Mouse (Mus musculus) left cerebral cortex, postnatal 10 days (tissue): ENCODE measurements at regions not wholly inside any gene's neighbourhood (a gene's known extent, or its start where the extent isn't known, plus 50 kb on each side); places are given as distances from the start of the nearest gene placed in this dataset.

ENCODE experiments used
- DNase-seq, 2 experiments: peaks; one replicate each; pipeline ENCODE4 v3.0.0; 2021 to 2022; ENCODE audit warnings: low spot score in 2 of 2, mixed read lengths in 1 of 2; ENCODE audit errors: extremely low spot score in 1 of 2
- intact Hi-C: fragments of 180-260 bp; cut with DNase I; formaldehyde crosslinking; loops from one replicate; pipeline ENCODE4 v1.15.1; 2025

DNA sequence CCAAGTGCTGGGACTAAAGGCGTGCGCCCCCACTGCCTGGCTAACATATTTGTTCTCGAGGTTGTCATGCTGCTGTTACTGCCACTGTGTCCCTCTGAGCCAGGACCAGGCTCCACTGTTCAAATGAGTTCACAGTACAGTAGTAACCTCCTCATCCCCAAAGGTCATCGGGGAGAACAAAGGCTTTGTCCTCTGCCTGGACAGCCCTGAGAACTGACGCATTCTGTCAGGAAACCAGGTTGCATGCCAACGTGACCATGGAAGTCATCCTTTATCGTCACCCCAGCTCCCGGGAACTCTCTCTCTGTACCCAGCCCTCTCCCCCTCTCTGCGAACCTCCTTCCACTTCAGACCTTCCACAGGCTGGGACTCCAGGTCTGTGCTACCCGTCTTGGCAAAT lies 77.6 kb upstream of the Tbx3 start:
- DNase-seq = no peak
- intact Hi-C loops = no loop called here

DNA sequence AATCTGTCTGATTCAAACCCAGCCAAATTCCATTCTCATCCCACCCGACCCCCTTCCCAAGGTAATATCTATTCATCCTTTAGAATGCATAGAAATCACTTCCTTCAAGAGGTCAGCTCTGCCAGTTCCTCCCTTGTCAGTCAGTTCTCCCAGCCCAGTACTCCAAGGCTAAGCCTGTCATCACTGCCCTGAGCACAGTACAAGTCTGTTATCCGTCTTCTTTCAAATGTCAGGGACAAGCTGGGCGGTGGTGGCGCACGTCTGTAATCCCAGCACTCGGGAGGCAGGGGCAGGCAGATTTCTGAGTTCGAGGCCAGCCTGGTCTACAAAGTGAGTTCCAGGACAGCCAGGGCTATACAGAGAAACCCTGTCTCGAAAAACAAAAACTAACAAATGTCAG lies 75.9 kb upstream of the Tbx3 start:
- DNase-seq = no peak
- intact Hi-C loops = no loop called here

DNA sequence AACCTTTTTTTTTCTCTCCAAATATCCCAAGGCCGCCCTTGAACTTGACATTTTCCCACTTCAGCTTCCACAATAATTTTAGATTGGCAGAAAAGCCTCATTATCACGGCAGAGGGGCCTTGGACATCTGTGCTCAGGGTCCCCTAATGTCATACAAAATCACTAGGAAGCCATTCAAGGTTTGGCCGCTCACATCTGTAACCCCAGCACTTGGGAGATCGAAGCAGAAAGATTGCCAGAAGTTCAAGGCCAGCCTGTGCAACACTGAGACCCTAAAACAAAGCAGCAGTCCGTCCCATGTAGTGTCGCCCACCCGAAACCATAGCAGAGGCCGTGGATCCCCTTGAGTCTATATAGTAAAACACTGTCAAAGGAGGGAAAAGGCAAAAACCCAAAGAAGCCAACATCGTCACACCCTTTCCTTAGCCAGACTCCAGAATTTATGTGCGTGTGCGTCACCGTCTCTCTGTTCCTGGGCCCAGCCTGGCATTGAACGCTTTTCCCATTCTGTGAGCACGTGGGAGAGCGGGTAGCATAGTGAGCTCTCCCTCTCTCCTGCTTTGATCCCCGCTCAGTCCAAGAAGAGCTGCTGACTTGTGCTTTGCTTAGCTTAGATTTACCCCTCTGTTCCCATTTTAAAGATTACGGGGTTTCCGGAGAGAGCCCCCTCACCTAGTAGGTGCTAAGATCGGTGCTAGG lies 74.0 kb upstream of the Tbx3 start:
- intact Hi-C loops = no loop called here
- no peak for DNase-seq

DNA sequence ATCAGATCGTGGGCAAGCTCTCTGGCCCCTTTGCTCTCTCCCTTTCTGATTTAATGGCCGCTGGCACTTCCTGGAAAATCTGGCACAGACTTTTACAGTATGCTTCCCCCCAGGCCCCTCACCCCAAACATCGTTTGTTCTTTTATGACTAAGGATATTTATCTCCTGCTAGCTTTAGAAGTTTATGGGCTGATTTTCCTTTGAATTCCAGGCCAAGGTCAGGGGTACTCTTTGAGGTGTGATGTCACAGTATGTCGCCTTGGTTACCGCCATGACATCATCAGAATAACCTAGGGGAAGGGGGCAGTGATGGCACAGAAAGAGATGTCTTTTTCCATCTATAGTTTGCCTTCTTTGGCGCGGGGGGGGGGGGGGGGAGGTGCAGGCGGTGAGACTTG lies 73.5 kb upstream of the Tbx3 start:
- intact Hi-C loops = no loop called here
- no peak for DNase-seq

DNA sequence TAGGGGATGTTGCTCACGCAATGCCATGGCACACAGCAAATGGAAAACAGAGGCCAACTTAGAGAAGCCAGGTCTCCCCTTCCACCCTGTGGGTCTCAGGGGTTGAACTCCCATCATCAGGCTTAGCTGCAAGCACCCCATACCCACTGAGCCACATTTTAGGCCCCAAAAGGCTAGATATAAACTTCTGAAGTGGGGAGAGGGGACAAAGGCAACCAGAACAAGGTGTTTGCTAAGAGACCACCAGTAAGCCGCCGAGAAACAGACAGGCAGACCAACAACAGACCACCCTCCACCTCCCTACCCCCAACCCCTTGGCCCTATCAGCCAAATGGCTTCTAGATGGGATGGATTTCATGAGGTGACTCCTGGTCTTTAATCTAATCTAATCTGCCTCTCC lies 72.9 kb upstream of the Tbx3 start:
- intact Hi-C loops = no loop called here
- no peak for DNase-seq

DNA sequence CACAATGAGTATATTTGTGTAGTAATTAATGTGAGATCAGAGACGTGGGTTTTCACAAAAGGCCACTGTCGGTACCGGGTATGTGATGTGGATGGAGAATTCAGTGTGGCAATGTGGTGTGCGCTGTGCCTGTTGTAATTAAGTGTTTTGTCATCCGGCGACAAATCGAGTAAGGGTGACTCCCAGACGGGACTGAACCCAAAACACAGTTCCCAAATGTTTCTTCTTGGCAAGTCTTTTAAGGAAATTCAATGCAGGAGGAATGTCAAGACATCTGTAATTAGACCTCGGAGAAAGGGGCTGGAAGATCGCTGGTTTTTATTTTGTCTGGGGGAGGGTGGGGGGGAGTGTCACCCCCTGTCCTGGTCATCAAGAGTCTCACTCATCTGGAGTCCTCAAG lies 72.3 kb upstream of the Tbx3 start:
- DNase-seq = no peak
- intact Hi-C loops = no loop called here

DNA sequence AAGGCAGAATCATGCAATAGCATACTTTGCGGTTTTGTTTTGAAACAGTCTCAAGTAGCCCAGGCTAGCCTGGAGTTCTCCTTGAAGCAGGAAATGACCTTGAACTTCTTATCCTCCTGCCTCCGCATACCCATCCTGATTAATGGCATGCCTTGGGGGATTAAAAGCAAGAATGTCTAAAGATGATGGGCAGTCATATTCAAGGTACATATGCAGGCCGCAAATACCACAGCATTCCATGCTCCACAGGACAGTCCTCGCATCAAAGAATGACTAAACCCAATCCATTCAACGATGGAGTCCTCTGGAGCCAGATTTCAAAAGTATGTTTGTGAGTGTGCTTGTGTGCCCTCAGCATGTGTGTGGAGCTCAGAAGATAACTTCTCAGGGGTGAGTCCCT lies 69.1 kb upstream of the Tbx3 start:
- intact Hi-C loops = no loop called here
- DNase-seq = no peak

DNA sequence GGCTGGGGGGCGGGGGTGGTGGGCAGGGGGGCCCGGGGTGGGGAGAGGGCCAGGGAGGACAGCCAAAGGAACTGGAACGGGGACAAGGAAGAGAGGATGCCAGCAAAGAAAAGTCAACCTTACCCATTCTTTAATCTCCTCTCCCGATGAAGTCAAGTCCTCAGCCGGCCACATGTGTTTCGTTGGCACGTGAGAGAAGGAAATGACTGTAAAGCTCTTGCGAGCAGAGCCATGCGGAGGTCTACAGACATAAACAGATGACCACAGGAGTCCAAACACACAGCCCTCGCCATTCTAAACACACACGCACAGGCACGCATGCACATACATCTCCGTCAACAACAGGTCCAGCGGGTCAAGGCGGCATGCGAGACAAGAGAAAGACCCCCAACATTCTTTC lies 68.5 kb upstream of the Tbx3 start:
- DNase-seq = no peak
- intact Hi-C loops = no loop called here

DNA sequence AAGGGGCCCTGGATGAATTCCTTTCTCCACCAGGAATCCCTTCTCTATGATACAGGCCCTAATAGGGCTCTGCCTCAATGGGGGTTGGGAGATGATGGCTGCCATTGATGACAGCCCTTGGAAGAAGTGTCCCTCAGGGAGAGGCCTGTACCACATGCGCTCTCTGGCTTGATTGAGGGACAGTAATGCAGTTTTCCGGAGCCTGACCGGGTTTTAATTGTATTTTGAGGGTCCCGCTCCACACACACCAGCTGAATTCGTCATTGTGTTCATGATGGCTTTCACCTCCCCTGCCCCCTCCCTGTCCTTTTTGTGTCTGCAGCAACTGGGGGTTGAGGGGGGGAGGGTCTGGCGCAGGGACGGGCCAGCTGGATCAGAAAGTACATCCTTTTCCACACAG lies 65.0 kb upstream of the Tbx3 start:
- no peak for DNase-seq
- intact Hi-C loops = no loop called here

DNA sequence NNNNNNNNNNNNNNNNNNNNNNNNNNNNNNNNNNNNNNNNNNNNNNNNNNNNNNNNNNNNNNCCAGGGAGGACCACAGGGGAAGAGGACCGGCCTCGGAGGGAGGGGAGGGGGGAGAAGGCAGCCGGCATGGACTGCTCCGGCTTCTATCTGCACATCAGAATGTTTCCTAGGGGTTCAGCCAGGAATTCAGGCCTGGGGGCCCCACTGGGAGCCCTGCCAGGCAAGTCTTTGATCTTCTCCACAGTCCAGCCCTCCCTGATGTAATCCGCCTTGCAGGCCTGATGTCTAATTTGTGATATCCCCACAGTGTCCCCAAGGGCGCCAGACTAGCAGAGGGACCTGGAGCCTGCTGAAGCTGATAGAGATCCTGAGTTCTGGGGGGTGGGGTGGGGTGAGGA lies 57.1 kb upstream of the Tbx3 start:
- DNase-seq = peak in 1 of 2 experiments; percentile 68
- intact Hi-C loops = no loop called here

DNA sequence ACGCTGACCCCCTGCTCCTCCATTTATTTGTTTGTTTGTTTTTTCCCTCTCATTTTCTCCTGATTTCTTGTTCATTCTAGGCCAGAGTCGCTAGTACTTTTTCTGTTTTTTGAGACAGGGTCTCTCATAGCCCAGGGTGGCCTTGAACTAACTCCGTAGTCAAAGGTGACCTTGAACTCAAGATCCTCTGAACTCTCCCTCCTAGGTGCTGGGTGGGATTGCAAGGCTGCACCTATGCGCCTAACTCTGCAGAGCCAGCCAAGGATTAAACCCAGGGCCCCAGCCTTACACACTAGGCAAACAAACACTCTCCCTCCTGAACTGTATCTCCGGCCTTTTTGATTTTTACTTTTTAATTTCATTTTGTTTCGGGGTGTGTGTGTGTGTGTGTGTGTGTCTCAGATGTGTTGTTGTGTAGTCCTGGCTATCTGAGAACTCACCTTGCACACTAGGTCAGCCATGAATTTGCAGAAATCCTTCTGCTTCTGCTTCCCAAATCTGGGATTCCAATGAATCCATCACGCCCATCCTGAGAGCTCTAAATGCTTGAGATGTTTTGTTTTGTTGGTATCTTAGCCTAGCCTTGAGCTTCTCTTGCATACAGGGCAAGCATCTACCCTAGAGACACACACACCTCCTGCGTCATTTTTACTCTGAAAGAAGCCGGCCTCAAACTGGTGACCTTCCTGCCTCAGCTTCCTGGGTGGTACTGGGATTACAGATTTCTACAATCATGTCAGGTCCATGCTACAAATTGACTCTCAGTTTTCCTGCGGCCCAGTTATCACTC lies 56.3 kb upstream of the Tbx3 start:
- no peak for DNase-seq
- intact Hi-C loops = no loop called here

DNA sequence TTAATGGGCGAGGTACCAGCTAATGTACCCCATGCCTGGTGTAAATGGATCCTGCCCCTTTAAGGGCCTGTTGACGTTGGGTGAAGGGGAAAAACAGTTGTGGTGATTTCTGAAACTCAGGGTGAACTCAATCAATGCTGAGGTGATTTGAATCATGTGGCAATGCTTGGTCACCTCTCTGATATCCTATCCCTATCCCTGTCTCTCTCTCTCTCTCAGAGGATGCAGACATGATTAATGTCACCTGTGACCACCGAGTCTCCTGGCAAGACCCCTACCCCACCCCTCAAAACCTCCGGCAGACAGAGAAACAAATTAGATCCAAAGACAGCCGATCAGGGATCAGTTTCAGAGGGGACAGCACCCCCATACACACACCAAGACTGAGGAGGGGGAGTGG lies 54.8 kb upstream of the Tbx3 start:
- DNase-seq = no peak

DNA sequence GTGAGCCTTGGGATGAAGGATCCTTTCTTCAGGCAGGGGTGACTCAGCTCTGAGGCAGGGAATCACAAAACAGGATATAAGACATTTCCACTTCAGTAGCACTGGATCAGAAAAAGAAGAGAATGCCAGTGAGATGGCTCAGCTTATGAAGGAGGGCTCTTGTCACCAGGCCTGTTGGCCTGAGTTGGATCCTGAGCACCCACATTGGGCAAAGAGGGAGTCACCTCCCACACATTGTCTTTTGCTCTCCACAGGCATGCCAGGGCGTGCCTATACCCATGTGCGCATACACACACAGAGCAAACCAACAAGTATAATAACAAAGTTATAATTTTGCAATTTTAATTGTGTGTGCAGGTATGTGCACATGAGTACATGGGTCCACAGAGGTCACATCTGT lies 52.6 kb upstream of the Tbx3 start:
- DNase-seq = no peak
- intact Hi-C loops = no loop called here

More for the DNA sequence above, 54.8 kb upstream of the Tbx3 start:
- intact Hi-C loops = no loop called here

DNA sequence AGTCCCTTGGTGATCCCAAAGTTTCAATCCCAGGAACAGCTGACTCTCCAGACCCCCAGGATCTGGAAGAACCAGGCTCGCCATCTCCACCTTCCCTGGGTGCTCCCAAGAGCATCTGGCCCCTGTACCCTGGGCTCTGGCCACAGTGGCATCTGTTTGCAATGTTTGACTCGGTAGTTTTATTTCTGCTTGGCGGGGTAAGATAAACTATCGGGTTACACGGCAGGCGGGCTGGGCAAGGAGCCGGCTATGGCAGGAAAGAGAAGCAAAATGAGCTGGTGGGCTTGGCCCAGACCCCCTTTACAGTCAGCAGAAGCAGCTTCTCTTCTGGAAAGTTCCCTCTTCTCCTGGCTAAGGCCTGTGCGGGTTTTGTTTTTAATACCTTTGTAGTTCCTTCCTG lies 50.6 kb upstream of the Tbx3 start:
- DNase-seq = no peak
- intact Hi-C loops = no loop called here
